Mouse (Mus musculus): ENCODE results near the gene Fchsd2. TPM values are rescaled to one million over a fixed set of nuclear protein-coding genes. Genes with fewer than 3 reads are reported as not detected.

Gene Fchsd2
- polyA plus RNA-seq, 1 experiment from 2014 or later: 51.6 TPM

GRCm38 (mm10) chr7:101332045-101332831 is 239.6 kb downstream of the Fchsd2 start:
- Histone ChIP-seq H3K27me3 (ENCODE audit: control insufficient read depth, insufficient read depth, low read length) (no peaks in the 10 kb centered on the region), H3K4me2 (ENCODE audit: low read depth, low read length) (no peak overlapping the region), H3K9me3 (ENCODE audit: control insufficient read depth, low read length) (no peaks in the 10 kb centered on the region), H3K9ac (replicated peaks; ENCODE audit: low read depth, low read length) (no peak overlapping the region), H3K4me1 (ENCODE audit: control insufficient read depth, insufficient read depth, low read length) (no peaks in the 10 kb centered on the region), H3K27ac (ENCODE audit: low read depth, low read length) (no peak overlapping the region), H3K36me3 (ENCODE audit: control insufficient read depth, insufficient read depth, low read length) (no peaks in the 10 kb centered on the region), H3K4me3 (ENCODE audit: low read depth, low read length) (no peak overlapping the region)
- no peak for ATAC-seq (ENCODE audit: low read depth)
- WGBS: 86% methylated on average over 5 of the region's 5 CpGs

Other genes with a start within 250 kb of the Fchsd2 start
- gene Relt, start 229.4 kb upstream of the Fchsd2 start, polyA plus RNA-seq (2014; fragmentation: Nextera tagmentation; extraction: Ambion mirVana): 4.1 and 4.5 TPM in 2 replicates
- 12.1 and 12.7 TPM in 2 replicates for gene Arhgef17, start 160.8 kb upstream of the Fchsd2 start, polyA plus RNA-seq (2014; fragmentation: Nextera tagmentation; extraction: Ambion mirVana)
- gene P2ry6, start 118.2 kb upstream of the Fchsd2 start, polyA plus RNA-seq (2014; fragmentation: Nextera tagmentation; extraction: Ambion mirVana): 1.6 and 4.1 TPM in 2 replicates
- gene P2ry2, start 80.0 kb upstream of the Fchsd2 start, polyA plus RNA-seq (2014; fragmentation: Nextera tagmentation; extraction: Ambion mirVana): 1.1 TPM in 1 of 2 replicates, not detected in the other
- gene Atg16l2, start 209.4 kb downstream of the Fchsd2 start, polyA plus RNA-seq (2014; fragmentation: Nextera tagmentation; extraction: Ambion mirVana): 17.2 and 28.8 TPM in 2 replicates
- 12.6 and 17.4 TPM in 2 replicates for gene Stard10, start 224.2 kb downstream of the Fchsd2 start, polyA plus RNA-seq (2014; fragmentation: Nextera tagmentation; extraction: Ambion mirVana)